23 mouse cellular contexts compared by ENCODE assay signal in genomic region chr10:80367954-80368353, GRCm38 (mm10). TPM values are rescaled to one million over a fixed set of nuclear protein-coding genes. Genes with fewer than 3 reads are reported as not detected.
DNase-seq lines count a peak whose midpoint lies in the region; ATAC-seq and TF ChIP-seq lines count a peak whose summit lies in the region.
"Had no signal": no experiment of that assay in that cellular context is flagged by ENCODE, and none has a peak within 500 bp of the region (broad histone marks: within the 10 kb centered on the region; RNA-seq: fewer than 3 reads in every experiment).

No protein-coding gene starts in this region.

- H3K4me2 ChIP-seq in intestine, embryonic 16.5 days (ENCODE audit: low read depth, low read length), result no peak overlapping the region
- H3K4me2 ChIP-seq: embryonic facial prominence, embryonic 12.5 days; forebrain, embryonic 12.5 days; heart, embryonic 11.5 days; heart, embryonic 15.5 days; hindbrain, embryonic 13.5 days had no signal

- H3K9ac ChIP-seq in intestine, embryonic 16.5 days (ENCODE audit: low read depth, low read length), result no peak overlapping the region
- H3K9ac ChIP-seq: embryonic facial prominence, embryonic 12.5 days; forebrain, embryonic 12.5 days; heart, embryonic 15.5 days; hindbrain, embryonic 13.5 days had no signal

- no peaks in the 10 kb centered on the region for H3K36me3 ChIP-seq in kidney, adult 2 months (ENCODE audit: control insufficient read depth, insufficient read depth, low read length)
- no peaks in the 10 kb centered on the region for H3K36me3 ChIP-seq in intestine, embryonic 16.5 days (ENCODE audit: control insufficient read depth, insufficient read depth, low read length)
- H3K36me3 ChIP-seq: embryonic facial prominence, embryonic 12.5 days; forebrain, embryonic 12.5 days; heart, embryonic 15.5 days; hindbrain, embryonic 13.5 days had no signal

- no peak overlapping the region for H3K4me3 ChIP-seq in kidney, adult 2 months (ENCODE audit: insufficient read depth, low read depth, low read length)
- H3K4me3 ChIP-seq in intestine, embryonic 16.5 days (ENCODE audit: low read length), result no peak overlapping the region
- H3K4me3 ChIP-seq: embryonic facial prominence, embryonic 12.5 days; forebrain, embryonic 12.5 days; heart, adult 2 months; heart, embryonic 15.5 days; hindbrain, embryonic 13.5 days had no signal

- DNase-seq in kidney, adult 2 months, result peak; percentile 62
- DNase-seq in kidney, adult 9 months, result no peak
- peak; percentile 44 for DNase-seq in CD4-positive helper T cell, adult 2 months (ENCODE audit: low read depth, low spot score)
- DNase-seq in thymus, postnatal 14 days, result no peak
- DNase-seq in thymus, postnatal 0 days (ENCODE audit: low spot score), result no peak
- DNase-seq in kidney, adult 8-10 months, result no peak
- DNase-seq: adrenal gland, adult 8-10 months; cerebellum, adult 11 months; cerebellum, adult 9-10 months; cerebellum, postnatal 25 days; gastrocnemius, postnatal 10 days; heart, adult 2 months; heart, postnatal 14 days had no signal

- WGBS in kidney, adult 2 months, result 32% methylated on average over 5 of the region's 5 CpGs
- 51% methylated on average over 5 of the region's 5 CpGs for WGBS in intestine, embryonic 16.5 days

- H3K27ac ChIP-seq in kidney, adult 2 months (ENCODE audit: insufficient read depth, low read depth, low read length), result no peak overlapping the region
- H3K27ac ChIP-seq in intestine, embryonic 16.5 days (ENCODE audit: low read length), result no peak overlapping the region
- H3K27ac ChIP-seq: embryonic facial prominence, embryonic 12.5 days; forebrain, embryonic 12.5 days; heart, adult 2 months; heart, embryonic 15.5 days; hindbrain, embryonic 13.5 days; hindbrain, postnatal 0 days had no signal

- TF ChIP-seq POLR2A in kidney, adult 2 months (IDR thresholded peaks at IDR 0.05; ENCODE audit: low read depth, low read length), result no peak

- H3K4me1 ChIP-seq in kidney, adult 2 months (ENCODE audit: control insufficient read depth, insufficient read depth, low read length), result no peaks in the 10 kb centered on the region
- H3K4me1 ChIP-seq in intestine, embryonic 16.5 days (ENCODE audit: control insufficient read depth, insufficient read depth, low read length), result peaks cover 4% of the 10 kb centered on the region; the same call in 1 of the 2 replicates

- ATAC-seq in intestine, embryonic 16.5 days, result 0 out of 2 replicates have a peak, but pooled peaks have one; percentile 29
- ATAC-seq in megakaryocyte progenitor cell, adult 5-6 weeks (replicated peaks; ENCODE audit: poor library complexity), result peak; percentile 47; the same call in 1 of the 2 replicates
- ATAC-seq: forebrain, embryonic 16.5 days; hindbrain, postnatal 0 days had no signal

- H3K27me3 ChIP-seq in kidney, adult 2 months (replicated peaks; ENCODE audit: control insufficient read depth, insufficient read depth, low read length), result no peaks in the 10 kb centered on the region
- H3K27me3 ChIP-seq in intestine, embryonic 16.5 days (replicated peaks; ENCODE audit: control insufficient read depth, insufficient read depth, low read length), result 0 out of 2 replicates have a peak, but pooled peaks cover 4% of the 10 kb centered on the region

- H3K9me3 ChIP-seq in intestine, embryonic 16.5 days (ENCODE audit: control insufficient read depth, low read length), result no peaks in the 10 kb centered on the region
- H3K9me3 ChIP-seq: embryonic facial prominence, embryonic 12.5 days; heart, embryonic 15.5 days; hindbrain, embryonic 13.5 days had no signal

- TF ChIP-seq CTCF in kidney, adult 2 months (conservative IDR thresholded peaks at IDR 0.05; ENCODE audit: insufficient read depth, insufficient read length, low read depth, low read length), result no peak

RNA-seq across cellular contexts. Expression of gene Plk5, which starts 11.7 kb away (rescaled TPM):
- polyA plus RNA-seq in kidney, adult 2 months (2012; rRNA removed), result 1.8 and 2.0 TPM in 2 replicates
- polyA plus RNA-seq in intestine, embryonic 16.5 days (2015; fragmentation: Nextera tagmentation; extraction: Ambion mirVana), result 0.39 and 0.64 TPM in 2 replicates
- not detected in 2 replicates for total RNA-seq in megakaryocyte progenitor cell, adult 5-6 weeks (2015)
- total RNA-seq in megakaryocyte progenitor cell, adult 5-6 weeks (2017), result not detected in 2 replicates
- polyA plus RNA-seq in thymus, postnatal 0 days (2015; fragmentation: Nextera tagmentation; extraction: Ambion mirVana), result 0.17 and 0.21 TPM in 2 replicates
- total RNA-seq: gastrocnemius, postnatal 10 days; hematopoietic stem cell, adult 5-6 weeks had no signal
- polyA plus RNA-seq: heart, embryonic 11.5 days had no signal

RNA-seq across cellular contexts. Expression of gene Mex3d, which starts 19.5 kb away (rescaled TPM):
- polyA plus RNA-seq in kidney, adult 2 months (2012; rRNA removed), result 7.9 and 11.9 TPM in 2 replicates
- polyA plus RNA-seq in intestine, embryonic 16.5 days (2015; fragmentation: Nextera tagmentation; extraction: Ambion mirVana), result 1.9 and 2.7 TPM in 2 replicates
- total RNA-seq in megakaryocyte progenitor cell, adult 5-6 weeks (2015), result 1.9 and 4.3 TPM in 2 replicates
- 2.7 and 7.9 TPM in 2 replicates for total RNA-seq in megakaryocyte progenitor cell, adult 5-6 weeks (2017)
- 3.2 and 4.7 TPM in 2 replicates for polyA plus RNA-seq in thymus, postnatal 0 days (2015; fragmentation: Nextera tagmentation; extraction: Ambion mirVana)

RNA-seq across cellular contexts. Expression of gene Adamtsl5, which starts 19.7 kb away (rescaled TPM):
- polyA plus RNA-seq in kidney, adult 2 months (2012; rRNA removed), result 5.5 and 7.4 TPM in 2 replicates
- 28.2 and 37.2 TPM in 2 replicates for polyA plus RNA-seq in intestine, embryonic 16.5 days (2015; fragmentation: Nextera tagmentation; extraction: Ambion mirVana)
- 0.15 and 0.25 TPM in 2 replicates for total RNA-seq in megakaryocyte progenitor cell, adult 5-6 weeks (2015)
- 0.20 and 0.46 TPM in 2 replicates for total RNA-seq in megakaryocyte progenitor cell, adult 5-6 weeks (2017)
- polyA plus RNA-seq in thymus, postnatal 0 days (2015; fragmentation: Nextera tagmentation; extraction: Ambion mirVana), result 1.0 and 1.1 TPM in 2 replicates

RNA-seq across cellular contexts. Expression of gene Mbd3, which starts 31.4 kb away (rescaled TPM):
- polyA plus RNA-seq in kidney, adult 2 months (2012; rRNA removed), result 143 and 151 TPM in 2 replicates
- 133 and 144 TPM in 2 replicates for polyA plus RNA-seq in intestine, embryonic 16.5 days (2015; fragmentation: Nextera tagmentation; extraction: Ambion mirVana)
- total RNA-seq in megakaryocyte progenitor cell, adult 5-6 weeks (2015), result 91.1 and 96.6 TPM in 2 replicates
- total RNA-seq in megakaryocyte progenitor cell, adult 5-6 weeks (2017), result 82.8 and 90.8 TPM in 2 replicates
- 151 and 166 TPM in 2 replicates for polyA plus RNA-seq in thymus, postnatal 0 days (2015; fragmentation: Nextera tagmentation; extraction: Ambion mirVana)

RNA-seq across cellular contexts. Expression of gene Reep6, which starts 38.2 kb away (rescaled TPM):
- 24.7 and 25.1 TPM in 2 replicates for polyA plus RNA-seq in kidney, adult 2 months (2012; rRNA removed)
- 255 and 314 TPM in 2 replicates for polyA plus RNA-seq in intestine, embryonic 16.5 days (2015; fragmentation: Nextera tagmentation; extraction: Ambion mirVana)
- total RNA-seq in megakaryocyte progenitor cell, adult 5-6 weeks (2015), result 2.7 and 3.8 TPM in 2 replicates
- total RNA-seq in megakaryocyte progenitor cell, adult 5-6 weeks (2017), result 1.2 and 1.5 TPM in 2 replicates
- polyA plus RNA-seq in thymus, postnatal 0 days (2015; fragmentation: Nextera tagmentation; extraction: Ambion mirVana), result 0.26 and 0.30 TPM in 2 replicates

Comparison
In these comparisons a context has a peak if more than half of its experiments do, and no peak if none do; other contexts are left out.
1. DNase-seq: peak in kidney, adult 2 months (single experiment) and CD4-positive helper T cell, adult 2 months (single experiment); none in kidney, adult 9 months (single experiment), thymus, postnatal 14 days (single experiment), thymus, postnatal 0 days (single experiment) and kidney, adult 8-10 months (0 of 2).